ENCODE assay signal across 21 mouse cellular contexts in genomic region chr11:34779966-34780365, GRCm38 (mm10). TPM values are rescaled to one million over a fixed set of nuclear protein-coding genes. Genes with fewer than 3 reads are reported as not detected.
DNase-seq lines count a peak whose midpoint lies in the region; ATAC-seq lines count a peak whose summit lies in the region.
"Had no signal": no experiment of that assay in that cellular context is flagged by ENCODE, and none has a peak within 500 bp of the region (broad histone marks: within the 10 kb centered on the region; RNA-seq: fewer than 3 reads in every experiment).

No protein-coding gene starts in this region.

- no peaks in the 10 kb centered on the region for H3K36me3 ChIP-seq in macrophage (ENCODE audit: inconsistent target)
- H3K36me3 ChIP-seq: embryonic facial prominence, embryonic 15.5 days; forebrain, embryonic 10.5 days; heart, embryonic 15.5 days; hindbrain, embryonic 10.5 days had no signal

- intact Hi-C loops in left cerebral cortex, postnatal 10 days (cut with DNase I) = no loop called here

- peak; percentile 34 for ATAC-seq in common myeloid progenitor, adult 5-6 weeks (replicated peaks; ENCODE audit: low read depth, poor library complexity, severe bottlenecking)
- no peak for ATAC-seq in megakaryocyte-erythroid progenitor cell, adult 5-6 weeks (replicated peaks; ENCODE audit: low FRiP score, low TSS enrichment, poor library complexity, severe bottlenecking)
- ATAC-seq: forebrain, embryonic 14.5 days had no signal

- H3K4me3 ChIP-seq in macrophage (ENCODE audit: inconsistent target) = peak overlapping the region; percentile 7; the same call in 1 of the 2 replicates
- H3K4me3 ChIP-seq: embryonic facial prominence, embryonic 15.5 days; erythroblast, embryonic 14.5 days; forebrain, embryonic 10.5 days; heart, embryonic 15.5 days; hindbrain, embryonic 10.5 days had no signal

- peaks cover 84% of the 10 kb centered on the region for H3K79me2 ChIP-seq in macrophage (ENCODE audit: inconsistent target)

- 2% methylated on average over 4 of the region's 4 CpGs for WGBS in macrophage (ENCODE audit: missing documents)

- DNase-seq in heart, adult 11 months = peak; percentile 81
- DNase-seq in heart, adult 8-10 months (ENCODE audit: low spot score) = no peak
- peak; percentile 87 for DNase-seq in 416B (ENCODE audit: low read depth)
- DNase-seq in left cerebral cortex, postnatal 10 days (ENCODE audit: extremely low spot score in 1 of 2, low spot score in 2 of 2) = no peak
- DNase-seq: adrenal gland, adult 2 months; adrenal gland, postnatal 25 days; cerebellum, adult 2 months; cerebellum, postnatal 10 days; embryo, embryonic 11 days; gastrocnemius, postnatal 10 days; heart, postnatal 14 days had no signal

- peak overlapping the region; percentile 77 for H3K27ac ChIP-seq in macrophage
- H3K27ac ChIP-seq: embryonic facial prominence, embryonic 15.5 days; forebrain, embryonic 10.5 days; heart, embryonic 15.5 days; hindbrain, embryonic 10.5 days; hindbrain, embryonic 14.5 days had no signal

RNA-seq across cellular contexts. Expression of gene Dock2, which starts 3.7 kb away (rescaled TPM):
- 1 to 10 TPM; 1.3 to 5.2 (median 1.8) TPM for total RNA-seq in heart, adult 8-10 months (2022)
- 124 and 126 TPM in 2 replicates for total RNA-seq in common myeloid progenitor, adult 5-6 weeks (2017)
- 1,000 to 10,000 TPM in 25 of 26 experiments, 100 to 1,000 TPM in 1; 626 to 1,628 (median 1,236) TPM for total RNA-seq in macrophage (2018; cell fraction: chromatin; rRNA removed)
- total RNA-seq in macrophage (2018; cell fraction: cytosol; rRNA removed) = 100 to 1,000 TPM; 100 to 183 (median 142) TPM
- total RNA-seq in macrophage (2018; cell fraction: nucleus; rRNA removed) = 100 to 1,000 TPM; 263 to 899 (median 464) TPM
- 98.2 to 157 TPM (median 126 TPM) in 3 replicates for polyA plus RNA-seq in macrophage (2018)
- total RNA-seq in left cerebral cortex, postnatal 10 days (2021) = 1 to 10 TPM; 3.5 to 3.6 TPM
- total RNA-seq in megakaryocyte-erythroid progenitor cell, adult 5-6 weeks (2014; fragmentation: Nextera tagmentation) = 39.0 and 48.2 TPM in 2 replicates
- total RNA-seq in megakaryocyte-erythroid progenitor cell, adult 5-6 weeks (2017) = 41.0 and 63.5 TPM in 2 replicates

RNA-seq across cellular contexts. Expression of gene Spdl1, which starts 53.5 kb away (rescaled TPM):
- under 1 TPM in 3 of 4 experiments, not detected in 1; 0.12 to 0.26 (median 0.22) TPM for total RNA-seq in heart, adult 8-10 months (2022)
- total RNA-seq in common myeloid progenitor, adult 5-6 weeks (2017) = 33.0 and 42.4 TPM in 2 replicates
- 10 to 100 TPM; 15.0 to 87.5 (median 61.6) TPM for total RNA-seq in macrophage (2018; cell fraction: chromatin; rRNA removed)
- total RNA-seq in macrophage (2018; cell fraction: cytosol; rRNA removed) = 10 to 100 TPM; 19.8 to 51.2 (median 29.5) TPM
- total RNA-seq in macrophage (2018; cell fraction: nucleus; rRNA removed) = 10 to 100 TPM; 17.8 to 74.1 (median 46.7) TPM
- 19.1 to 34.5 TPM (median 20.0 TPM) in 3 replicates for polyA plus RNA-seq in macrophage (2018)
- under 1 TPM; 0.81 to 0.95 TPM for total RNA-seq in left cerebral cortex, postnatal 10 days (2021)
- 19.2 and 28.0 TPM in 2 replicates for total RNA-seq in megakaryocyte-erythroid progenitor cell, adult 5-6 weeks (2014; fragmentation: Nextera tagmentation)
- total RNA-seq in megakaryocyte-erythroid progenitor cell, adult 5-6 weeks (2017) = 36.4 and 44.1 TPM in 2 replicates

Comparison
In these comparisons a context has a peak if more than half of its experiments do, and no peak if none do; other contexts are left out.
1. DNase-seq: peak in heart, adult 11 months (single experiment) and 416B (single experiment); none in heart, adult 8-10 months (single experiment) and left cerebral cortex, postnatal 10 days (0 of 2).
2. RNA of gene Dock2, which starts 3.7 kb away (total RNA-seq): 124 to 126 TPM in common myeloid progenitor, adult 5-6 weeks and 39.0 to 63.5 TPM in megakaryocyte-erythroid progenitor cell, adult 5-6 weeks; 3.5 to 3.6 TPM in left cerebral cortex, postnatal 10 days and 1.3 to 5.2 TPM in heart, adult 8-10 months; every median in the first group is over 4 times any median in the second.
3. RNA of gene Spdl1, which starts 53.5 kb away (total RNA-seq): 33.0 to 42.4 TPM in common myeloid progenitor, adult 5-6 weeks and 19.2 to 44.1 TPM in megakaryocyte-erythroid progenitor cell, adult 5-6 weeks; 0.81 to 0.95 TPM in left cerebral cortex, postnatal 10 days and 0.12 to 0.26 TPM in heart, adult 8-10 months; every median in the first group is over 10 times any median in the second.